Mouse (Mus musculus): ENCODE data around the gene Rpl18. TPM values are rescaled to one million over a fixed set of nuclear protein-coding genes. Genes with fewer than 3 reads are reported as not detected.

Gene Rpl18
- 1,110 and 1,134 TPM in 2 replicates for polyA plus RNA-seq (2015; fragmentation: Nextera tagmentation; extraction: Ambion mirVana)

DNA sequence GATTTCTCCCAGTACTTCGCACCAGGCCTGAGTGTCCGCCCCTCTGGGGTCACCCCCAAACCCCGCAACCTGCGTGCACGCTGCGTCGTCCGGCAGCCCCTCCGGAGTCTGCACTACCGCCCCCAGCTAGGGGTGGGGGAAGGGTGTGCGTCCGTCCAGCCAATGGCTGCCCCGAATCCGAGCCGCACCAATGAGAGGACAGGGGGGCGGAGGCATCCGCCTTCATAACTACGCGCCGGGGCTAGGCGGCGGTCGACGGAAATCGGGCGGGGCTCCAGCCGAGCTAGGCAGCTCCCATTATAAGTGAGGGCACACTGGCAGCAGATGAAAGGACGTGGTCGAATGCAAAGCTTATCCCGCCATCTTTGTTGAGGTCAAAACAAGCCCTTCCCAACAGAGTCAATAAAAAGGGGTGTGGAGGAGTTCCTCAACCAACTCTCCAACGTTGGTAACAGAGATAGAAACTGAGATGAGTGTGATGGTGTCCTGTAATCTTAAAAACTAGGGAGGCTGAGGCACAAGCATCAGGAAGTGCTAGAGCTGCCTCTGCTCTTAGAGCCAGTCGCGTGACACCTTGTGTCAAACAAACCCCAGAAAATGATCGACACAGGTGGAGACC lies at the start of gene Rpl18:
Gene Rpl18, plus strand, starts transcription at position 368 of the 619 bp plus-strand sequence.
- peak within 1 kb of the TSS; percentile 77 for H3K9ac ChIP-seq
- no peaks in the 10 kb centered on the region for H3K9me3 ChIP-seq
- H3K4me1 ChIP-seq (replicated peaks): peaks cover 59% of the 10 kb centered on the region
- H3K27me3 ChIP-seq (replicated peaks): no peaks in the 10 kb centered on the region
- H3K4me3 ChIP-seq (replicated peaks): peak within 1 kb of the TSS; percentile 71
- WGBS: 5% methylated on average over 34 of the region's 34 CpGs
- peak; percentile 89 for ATAC-seq
- peak within 1 kb of the TSS; percentile 95 for H3K27ac ChIP-seq
- peak within 1 kb of the TSS; percentile 83 for H3K4me2 ChIP-seq (replicated peaks)
- H3K36me3 ChIP-seq: peaks cover 32% of the 10 kb centered on the region

DNA sequence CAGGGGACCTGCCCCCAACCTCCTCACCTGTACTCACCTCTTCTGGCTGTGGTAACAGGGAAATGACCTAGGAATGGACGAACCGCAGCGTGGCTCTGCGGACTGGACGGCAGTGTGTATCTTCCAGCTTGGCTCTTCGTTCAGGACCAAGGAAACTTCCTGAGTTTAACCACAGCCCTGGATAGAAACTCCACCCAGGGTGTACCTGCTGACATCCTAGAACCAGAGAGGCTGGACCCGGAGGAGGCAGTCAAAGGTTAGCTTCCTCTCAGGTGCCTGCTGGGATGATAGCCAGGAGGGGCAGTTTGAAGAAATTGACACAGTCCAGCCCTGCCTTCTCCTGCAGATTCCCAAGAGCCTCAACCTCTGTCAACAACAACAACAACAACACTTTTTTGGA lies 49.1 kb upstream of the Rpl18 start, which contains the start of gene Fut2:
Gene Fut2, minus strand, starts transcription at position 234 of the 400 bp plus-strand sequence.
- Histone ChIP-seq H3K9ac (peak within 1 kb of the TSS; percentile 23; the same call in 1 of the 2 replicates), H3K4me3 (replicated peaks) (peak within 1 kb of the TSS; percentile 18), H3K4me1 (replicated peaks) (peaks cover 23% of the 10 kb centered on the region), H3K4me2 (replicated peaks) (peak within 1 kb of the TSS; percentile 33), H3K9me3 (no peaks in the 10 kb centered on the region), H3K27me3 (replicated peaks) (no peaks in the 10 kb centered on the region; the same call in 1 of the 2 replicates), H3K27ac (0 out of 2 replicates have a peak within 1 kb of the TSS, but pooled peaks have one; percentile 11), H3K36me3 (no peaks in the 10 kb centered on the region)
- 67% methylated on average over 7 of the region's 7 CpGs for WGBS
- peak; percentile 59; the same call in 1 of the 2 replicates for ATAC-seq

DNA sequence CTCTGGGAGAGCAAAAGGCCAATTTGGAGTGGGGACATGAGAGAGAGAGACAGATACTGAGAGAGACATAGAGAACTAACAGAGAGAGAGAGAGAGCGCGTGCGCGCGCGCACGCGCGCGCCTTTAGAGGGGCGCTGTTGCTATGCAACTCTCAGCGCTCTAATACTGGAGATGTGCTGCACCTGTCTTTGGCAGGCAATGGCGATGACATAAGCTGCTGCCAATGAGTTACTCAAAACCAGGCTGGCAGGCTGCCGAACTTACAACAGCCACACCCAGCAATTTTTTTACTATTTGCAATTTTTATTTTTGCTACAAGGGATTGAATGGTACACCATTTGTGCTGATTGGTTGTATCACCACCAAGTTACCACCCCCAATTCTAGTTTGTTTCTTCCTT lies 47.5 kb upstream of the Rpl18 start:
- Histone ChIP-seq H3K36me3 (no peaks in the 10 kb centered on the region), H3K27me3 (replicated peaks) (no peaks in the 10 kb centered on the region; the same call in 1 of the 2 replicates), H3K9ac (no peak overlapping the region), H3K4me1 (replicated peaks) (peaks cover 23% of the 10 kb centered on the region), H3K4me2 (replicated peaks) (no peak overlapping the region), H3K4me3 (replicated peaks) (no peak overlapping the region), H3K9me3 (no peaks in the 10 kb centered on the region), H3K27ac (no peak overlapping the region)
- 78% methylated on average over 14 of the region's 14 CpGs for WGBS
- no peak for ATAC-seq

DNA sequence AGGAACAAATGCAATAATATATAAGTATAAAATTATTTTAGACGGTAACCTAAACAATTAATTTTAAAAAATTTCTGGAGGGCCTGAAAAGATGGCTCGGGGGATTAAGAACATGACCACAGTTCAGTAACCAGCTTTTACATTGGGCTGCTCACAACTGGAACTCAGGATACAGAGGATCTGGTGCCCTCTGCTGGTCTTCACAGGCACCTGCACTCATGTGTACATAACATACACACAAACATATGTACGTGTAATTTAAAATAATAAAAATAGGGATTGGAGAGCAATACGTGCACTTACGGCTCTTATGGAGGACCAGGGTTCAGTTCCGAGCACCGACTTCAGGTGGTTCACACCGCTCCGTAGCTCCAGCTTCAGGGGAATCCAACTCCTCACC lies 46.3 kb upstream of the Rpl18 start:
- no peak for ATAC-seq
- Histone ChIP-seq H3K9ac (no peak overlapping the region), H3K4me2 (replicated peaks) (no peak overlapping the region), H3K9me3 (no peaks in the 10 kb centered on the region), H3K4me1 (replicated peaks) (peaks cover 21% of the 10 kb centered on the region), H3K27me3 (replicated peaks) (no peaks in the 10 kb centered on the region; the same call in 1 of the 2 replicates), H3K27ac (no peak overlapping the region), H3K4me3 (replicated peaks) (no peak overlapping the region), H3K36me3 (no peaks in the 10 kb centered on the region)
- 97% methylated on average over 9 of the region's 9 CpGs for WGBS

DNA sequence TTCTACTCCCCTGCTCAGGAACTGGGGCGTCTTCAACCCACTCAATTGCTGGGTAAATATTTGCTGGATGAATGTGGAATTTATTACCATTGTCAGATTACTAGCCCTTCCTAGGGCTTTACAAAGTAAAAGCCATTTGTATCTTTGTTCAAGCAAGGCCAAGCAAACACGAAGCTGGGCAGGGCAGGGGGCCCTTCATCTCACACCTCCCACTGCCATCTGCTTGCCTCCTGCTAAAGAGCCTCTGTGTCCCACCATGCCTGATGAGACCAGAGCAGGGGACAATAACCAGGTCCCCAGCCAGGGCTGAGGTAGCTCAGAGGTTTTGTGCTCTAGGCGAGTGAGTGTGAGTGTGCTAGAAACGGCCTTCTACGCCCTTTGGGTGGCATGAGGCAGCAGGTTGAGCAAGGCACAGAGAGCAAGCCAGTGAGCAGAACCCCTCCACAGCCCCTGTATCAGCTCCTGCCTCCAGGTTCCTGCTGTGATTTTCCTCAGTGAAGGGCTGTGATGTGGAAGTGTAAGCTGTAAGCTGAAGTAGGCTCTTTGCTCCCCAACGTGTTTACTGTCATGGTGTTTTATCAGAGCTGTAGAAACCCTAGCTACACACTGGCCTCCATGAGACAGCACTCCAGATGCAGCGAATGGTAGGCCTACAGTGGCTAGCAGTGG lies 37.5 kb upstream of the Rpl18 start:
- Histone ChIP-seq H3K9ac (no peak overlapping the region), H3K27me3 (replicated peaks) (no peaks in the 10 kb centered on the region), H3K27ac (peak overlapping the region; percentile 18; the same call in 1 of the 2 replicates), H3K4me2 (replicated peaks) (no peak overlapping the region), H3K9me3 (no peaks in the 10 kb centered on the region), H3K4me1 (replicated peaks) (peaks cover 21% of the 10 kb centered on the region; the same call in 1 of the 2 replicates), H3K4me3 (replicated peaks) (no peak overlapping the region), H3K36me3 (no peaks in the 10 kb centered on the region)
- peak; percentile 35 for ATAC-seq
- WGBS: 56% methylated on average over 7 of the region's 7 CpGs

DNA sequence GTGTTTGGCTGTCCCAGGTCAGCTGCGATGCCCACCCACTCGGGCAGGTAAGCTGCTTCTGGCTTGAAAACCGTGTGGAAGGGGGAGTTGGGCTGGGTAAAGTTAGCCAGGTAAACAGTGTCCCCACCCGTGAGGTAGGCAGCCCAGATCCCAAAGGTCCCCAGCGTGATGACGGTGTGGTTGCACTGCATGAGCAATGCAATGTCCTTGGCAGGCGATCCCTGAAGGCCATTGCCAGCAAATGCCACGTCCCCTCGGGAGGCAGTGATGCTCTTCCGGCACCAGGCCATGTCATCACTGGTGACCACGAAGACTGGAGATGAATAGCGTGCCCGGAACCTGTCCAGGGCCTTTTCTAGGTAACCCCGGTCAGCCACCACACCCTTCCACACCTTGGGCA lies 36.7 kb upstream of the Rpl18 start:
- H3K4me2 ChIP-seq (replicated peaks): no peak overlapping the region
- 88% methylated on average over 14 of the region's 14 CpGs for WGBS
- no peak overlapping the region for H3K4me3 ChIP-seq (replicated peaks)
- peaks cover 21% of the 10 kb centered on the region; the same call in 1 of the 2 replicates for H3K4me1 ChIP-seq (replicated peaks)
- H3K27me3 ChIP-seq (replicated peaks): no peaks in the 10 kb centered on the region
- H3K27ac ChIP-seq: peak overlapping the region; percentile 18; the same call in 1 of the 2 replicates
- no peaks in the 10 kb centered on the region for H3K36me3 ChIP-seq
- H3K9ac ChIP-seq: no peak overlapping the region
- ATAC-seq: no peak
- no peaks in the 10 kb centered on the region for H3K9me3 ChIP-seq

DNA sequence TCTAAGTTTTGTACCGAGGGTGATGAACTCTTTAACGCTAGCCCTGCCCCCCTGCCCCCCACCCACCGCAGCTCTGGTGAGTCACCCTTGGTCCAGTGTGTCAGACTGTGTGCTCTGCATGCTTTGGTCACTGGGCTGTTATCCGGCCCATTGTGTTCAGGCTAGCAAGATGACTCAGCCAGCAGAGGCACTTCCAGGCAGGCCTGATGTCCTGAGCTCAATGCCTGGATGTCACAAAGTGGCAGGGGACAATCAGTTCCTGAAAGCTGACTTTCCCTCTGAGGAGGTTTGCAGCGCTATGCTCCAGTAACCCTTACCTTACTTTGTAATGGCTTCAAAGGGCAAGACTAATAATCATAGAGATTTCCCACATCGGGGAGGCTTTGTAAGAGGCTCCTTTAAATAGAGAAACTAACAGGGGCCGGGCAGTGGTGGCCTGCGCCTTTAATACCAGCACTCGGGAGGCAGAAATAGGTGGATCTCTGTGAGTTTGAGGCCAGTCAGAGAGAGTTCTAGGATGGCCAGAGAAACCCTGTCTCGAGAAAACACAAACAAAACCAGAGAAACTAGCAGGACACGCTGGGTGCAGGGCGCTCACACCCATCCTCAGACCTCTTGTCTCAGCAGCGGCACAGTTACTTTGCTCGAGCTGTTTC lies 35.2 kb upstream of the Rpl18 start:
- WGBS: 59% methylated on average over 14 of the region's 14 CpGs
- Histone ChIP-seq H3K27ac (no peak overlapping the region), H3K4me1 (replicated peaks) (peaks cover 25% of the 10 kb centered on the region; the same call in 1 of the 2 replicates), H3K9ac (no peak overlapping the region), H3K4me2 (replicated peaks) (no peak overlapping the region), H3K27me3 (replicated peaks) (no peaks in the 10 kb centered on the region), H3K36me3 (no peaks in the 10 kb centered on the region), H3K9me3 (no peaks in the 10 kb centered on the region), H3K4me3 (replicated peaks) (no peak overlapping the region)
- no peak for ATAC-seq

DNA sequence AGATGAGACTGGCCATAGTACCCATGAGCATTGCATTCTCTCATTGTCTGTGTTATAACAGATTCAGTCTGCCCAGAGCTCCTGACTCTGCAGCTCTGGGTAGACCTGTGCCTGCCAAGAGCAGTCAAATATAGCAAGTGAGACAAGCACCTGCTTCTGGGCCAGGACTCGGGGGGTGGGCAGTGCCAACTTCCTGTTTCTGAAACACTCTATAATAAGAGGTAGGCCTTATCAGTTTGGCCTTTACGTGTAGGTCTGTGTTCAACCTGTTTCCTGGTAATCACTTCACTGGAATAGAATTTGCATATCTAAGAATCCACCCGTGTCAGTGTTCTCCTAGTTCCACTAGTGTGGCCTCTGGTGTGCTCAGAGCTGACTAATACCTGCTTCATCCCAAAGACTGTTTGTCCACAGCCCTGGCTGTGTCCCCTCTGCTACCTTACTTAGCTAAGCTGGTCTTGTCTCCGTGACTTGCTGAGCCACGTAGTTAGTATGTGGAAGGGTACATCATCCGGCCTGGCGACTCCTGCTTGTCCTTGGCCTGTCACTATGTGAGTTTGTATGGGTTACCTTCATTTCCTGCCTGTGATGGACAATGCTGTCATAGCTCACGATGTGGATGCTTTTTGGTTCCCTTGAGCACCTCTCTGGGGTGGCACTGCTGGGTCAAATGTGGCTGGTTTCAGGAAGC lies 34.1 kb upstream of the Rpl18 start:
- no peaks in the 10 kb centered on the region for H3K27me3 ChIP-seq (replicated peaks)
- no peak overlapping the region for H3K4me2 ChIP-seq (replicated peaks)
- H3K4me1 ChIP-seq (replicated peaks): peaks cover 36% of the 10 kb centered on the region
- ATAC-seq: no peak
- no peaks in the 10 kb centered on the region for H3K9me3 ChIP-seq
- WGBS: 68% methylated on average over 8 of the region's 8 CpGs
- H3K9ac ChIP-seq: no peak overlapping the region
- no peak overlapping the region for H3K27ac ChIP-seq
- no peak overlapping the region for H3K4me3 ChIP-seq (replicated peaks)
- no peaks in the 10 kb centered on the region for H3K36me3 ChIP-seq

DNA sequence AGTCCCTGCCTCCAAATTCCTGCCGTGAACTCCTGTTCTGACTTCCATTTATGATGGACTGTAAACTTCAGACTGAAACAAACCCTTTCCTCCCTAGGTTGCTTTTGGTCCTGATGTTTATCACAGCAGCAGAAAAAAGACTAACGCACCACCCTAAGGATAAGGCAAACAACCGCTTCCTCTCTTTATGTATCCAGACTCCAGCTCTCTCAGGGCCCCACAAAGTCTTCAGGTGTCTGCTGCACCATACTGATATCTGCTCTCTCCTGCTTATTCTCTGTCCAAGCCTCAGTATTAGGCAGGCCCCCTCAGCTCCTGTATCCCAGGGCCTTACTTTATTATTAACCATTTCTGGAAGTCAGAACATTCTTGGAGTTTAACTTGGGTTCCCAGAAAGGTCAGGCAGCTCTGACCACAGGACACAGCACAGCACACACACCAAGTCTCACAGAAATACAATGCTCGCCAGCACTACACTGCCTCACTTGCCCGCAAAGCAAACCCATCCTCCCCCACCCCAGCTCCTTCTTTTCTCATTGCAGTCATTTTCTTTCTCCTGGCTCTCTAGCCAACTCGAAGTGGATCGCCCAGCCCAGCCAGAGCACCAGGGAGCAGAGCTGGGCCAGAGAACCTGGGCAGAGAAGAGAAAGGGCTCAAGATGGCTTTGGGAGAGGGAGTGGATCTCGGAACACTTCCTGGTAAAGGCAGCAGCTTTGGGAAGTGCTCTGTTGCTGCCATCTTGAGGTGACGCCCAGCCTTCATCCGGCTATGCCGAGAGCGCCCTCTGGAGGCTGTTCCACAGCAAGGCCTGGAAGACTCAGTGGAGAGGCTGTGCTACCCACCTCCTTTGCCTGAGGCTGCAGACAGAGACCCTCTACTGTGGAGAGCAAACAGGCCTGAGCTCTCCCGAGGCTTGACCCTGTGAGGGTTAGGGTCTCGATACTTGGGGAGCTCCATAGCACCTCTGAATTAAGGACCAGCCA lies 32.8 kb upstream of the Rpl18 start:
- Histone ChIP-seq H3K36me3 (no peaks in the 10 kb centered on the region), H3K4me3 (replicated peaks) (no peak overlapping the region), H3K9ac (peak overlapping the region; percentile 36; the same call in 1 of the 2 replicates), H3K27ac (peak overlapping the region; percentile 34; the same call in 1 of the 2 replicates), H3K9me3 (no peaks in the 10 kb centered on the region), H3K4me2 (replicated peaks) (peak overlapping the region; percentile 49), H3K4me1 (replicated peaks) (peaks cover 41% of the 10 kb centered on the region), H3K27me3 (replicated peaks) (no peaks in the 10 kb centered on the region)
- peak; percentile 57 for ATAC-seq
- 28% methylated on average over 14 of the region's 14 CpGs for WGBS

DNA sequence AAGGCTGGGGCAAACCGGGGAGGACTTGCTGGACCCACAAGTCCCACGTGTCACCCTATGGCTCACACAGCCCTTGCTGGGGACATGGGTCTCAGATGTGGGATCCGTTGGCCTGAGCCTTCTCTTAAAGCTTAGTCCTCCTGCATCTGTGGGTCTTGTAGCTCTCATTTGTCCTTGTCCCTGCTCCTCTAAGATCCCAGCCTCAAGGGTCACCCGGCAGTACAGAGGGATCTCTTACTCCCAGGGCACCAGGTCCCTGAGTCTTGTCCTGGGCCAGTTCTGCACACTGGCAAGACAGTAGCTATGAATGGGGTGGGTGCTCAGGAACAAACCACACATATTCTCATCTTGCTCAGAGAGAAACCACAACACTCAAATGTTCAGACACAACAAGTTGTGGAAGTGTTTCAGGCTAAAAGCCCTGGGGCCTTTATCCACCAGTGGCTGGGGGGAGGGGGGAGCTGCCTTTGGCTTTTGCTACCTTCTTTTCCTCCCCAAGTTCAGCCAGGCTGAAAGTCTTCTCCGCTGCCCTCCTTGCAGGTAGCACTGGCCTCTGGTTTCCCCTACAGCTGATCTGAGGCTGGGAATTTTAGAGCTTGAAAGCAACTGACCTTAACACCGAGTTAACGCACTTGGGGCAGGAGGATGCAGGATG lies 31.7 kb upstream of the Rpl18 start, which contains the start of gene Ntn5:
Gene Ntn5, plus strand, starts transcription at position 627 of the 655 bp plus-strand sequence.
- no peak within 1 kb of the TSS for H3K4me2 ChIP-seq (replicated peaks)
- H3K36me3 ChIP-seq: no peaks in the 10 kb centered on the region
- no peak for ATAC-seq
- H3K9ac ChIP-seq: 0 out of 2 replicates have a peak within 1 kb of the TSS, but pooled peaks have one; percentile 36
- H3K4me3 ChIP-seq (replicated peaks): no peak within 1 kb of the TSS
- no peak within 1 kb of the TSS for H3K27ac ChIP-seq
- peaks cover 34% of the 10 kb centered on the region for H3K4me1 ChIP-seq (replicated peaks)
- WGBS: 80% methylated on average over 7 of the region's 7 CpGs
- H3K27me3 ChIP-seq (replicated peaks): no peaks in the 10 kb centered on the region; the same call in 1 of the 2 replicates
- no peaks in the 10 kb centered on the region for H3K9me3 ChIP-seq
